Mouse (Mus musculus) cortical plate, adult 2 months (tissue): ENCODE data around the gene Patj. TPM values are rescaled to one million over a fixed set of nuclear protein-coding genes. Genes with fewer than 3 reads are reported as not detected.

Source experiments
- H3K27ac ChIP-seq: fragments of 200-500 bp; 2 replicates; pipeline ENCODE4 v1.5.1; 2012; ENCODE audit warnings: low read length, control low read depth, inconsistent platforms; ENCODE audit not compliant: insufficient read depth
- H3K4me1 ChIP-seq: fragments of 200-500 bp; 2 replicates; pipeline ENCODE4 v1.6.1; 2011; ENCODE audit warnings: low read length; ENCODE audit not compliant: control insufficient read depth, insufficient read depth
- H3K4me3 ChIP-seq: fragments of 200-500 bp; 2 replicates; pipeline ENCODE4 v1.5.1; 2011; ENCODE audit warnings: mild to moderate bottlenecking, low read length, control low read depth; ENCODE audit not compliant: insufficient read depth
- CTCF ChIP-seq: fragments of 200-500 bp; IDR thresholded peaks from 2 replicates; pipeline ENCODE4 v1.5.1; 2011; ENCODE audit warnings: mild to moderate bottlenecking, control low read depth, low read length; ENCODE audit not compliant: insufficient read depth; ENCODE audit errors: extremely low read depth
- POLR2A ChIP-seq: fragments of 200-500 bp; IDR thresholded peaks from 2 replicates; pipeline ENCODE4 v1.6.1; 2011; ENCODE audit warnings: mild to moderate bottlenecking, low read length, control low read depth; ENCODE audit not compliant: insufficient read depth; ENCODE audit errors: extremely low read depth
- polyA plus RNA-seq: library from polyadenylated mRNA; depleted of rRNA; stranded (reverse); fragments of >200 nt; gene quantifications from 2 replicates; pipeline ENCODE4 v1.2.3, GENCODE M21; 2012

Patj gene
- polyA plus RNA-seq, 1 experiment: 6.0 TPM

GRCm38 (mm10) chr4:98725439-98725838, 329.9 kb downstream of the Patj start:
- Histone ChIP-seq H3K4me1 (no peaks in the 10 kb centered on the region), H3K27ac (no peak overlapping the region), H3K4me3 (no peak overlapping the region)
- no peak for TF ChIP-seq POLR2A
- peak; percentile 10; the same call in 1 of the 2 replicates for TF ChIP-seq CTCF

GRCm38 (mm10) chr4:98726590-98727237, 331.1 kb downstream of the Patj start, which contains the start of gene L1td1:
TSS of gene L1td1 (plus strand) at chr4:98726734.
- Histone ChIP-seq H3K4me1 (no peaks in the 10 kb centered on the region), H3K4me3 (no peak within 1 kb of the TSS), H3K27ac (no peak within 1 kb of the TSS)
- TF ChIP-seq POLR2A (no peak), CTCF (no peak)

GRCm38 (mm10) chr4:98727295-98727958, 331.8 kb downstream of the Patj start:
- no peak for TF ChIP-seq CTCF
- TF ChIP-seq POLR2A: no peak
- Histone ChIP-seq H3K4me3 (no peak overlapping the region), H3K4me1 (no peaks in the 10 kb centered on the region), H3K27ac (no peak overlapping the region)

- Histone ChIP-seq H3K4me1 (no peaks in the 10 kb centered on the region), H3K27ac (no peak overlapping the region), H3K4me3 (no peak overlapping the region)
- no peak for TF ChIP-seq POLR2A
- no peak for TF ChIP-seq CTCF
Observed at GRCm38 (mm10) chr4:98727959-98728347, 332.4 kb downstream of the Patj start.

GRCm38 (mm10) chr4:98728716-98729115, 333.1 kb downstream of the Patj start:
- no peak overlapping the region for H3K27ac ChIP-seq
- H3K4me3 ChIP-seq: no peak overlapping the region
- TF ChIP-seq POLR2A (no peak), CTCF (no peak)
- H3K4me1 ChIP-seq: no peaks in the 10 kb centered on the region

- H3K4me3 ChIP-seq: no peak overlapping the region
- TF ChIP-seq CTCF: no peak
- no peak for TF ChIP-seq POLR2A
Observed at GRCm38 (mm10) chr4:98733660-98734059, 338.1 kb downstream of the Patj start.

GRCm38 (mm10) chr4:98739753-98740152, 344.2 kb downstream of the Patj start:
- H3K4me1 ChIP-seq: no peaks in the 10 kb centered on the region
- peak; percentile 48; the same call in 1 of the 2 replicates for TF ChIP-seq CTCF
- TF ChIP-seq POLR2A: no peak
- no peak overlapping the region for H3K4me3 ChIP-seq
- no peak overlapping the region for H3K27ac ChIP-seq

More at GRCm38 (mm10) chr4:98733660-98734059, 338.1 kb downstream of the Patj start:
- no peak overlapping the region for H3K27ac ChIP-seq
- H3K4me1 ChIP-seq: no peaks in the 10 kb centered on the region

- Histone ChIP-seq H3K4me1 (no peaks in the 10 kb centered on the region), H3K27ac (no peak overlapping the region), H3K4me3 (no peak overlapping the region)
- no peak for TF ChIP-seq CTCF
- TF ChIP-seq POLR2A: no peak
Observed at GRCm38 (mm10) chr4:98743209-98743905, 347.8 kb downstream of the Patj start.

- H3K4me3 ChIP-seq: no peak overlapping the region
- H3K27ac ChIP-seq: no peak overlapping the region
- TF ChIP-seq POLR2A (no peak), CTCF (no peak)
- no peaks in the 10 kb centered on the region for H3K4me1 ChIP-seq
Observed at GRCm38 (mm10) chr4:98743906-98744210, 348.3 kb downstream of the Patj start.

GRCm38 (mm10) chr4:98754456-98754855, 358.9 kb downstream of the Patj start:
- no peak overlapping the region for H3K4me3 ChIP-seq
- no peak overlapping the region for H3K27ac ChIP-seq
- TF ChIP-seq CTCF (no peak), POLR2A (no peak)
- H3K4me1 ChIP-seq: no peaks in the 10 kb centered on the region
